ENCODE assay signal across 10 mouse cellular contexts in the genomic region with DNA sequence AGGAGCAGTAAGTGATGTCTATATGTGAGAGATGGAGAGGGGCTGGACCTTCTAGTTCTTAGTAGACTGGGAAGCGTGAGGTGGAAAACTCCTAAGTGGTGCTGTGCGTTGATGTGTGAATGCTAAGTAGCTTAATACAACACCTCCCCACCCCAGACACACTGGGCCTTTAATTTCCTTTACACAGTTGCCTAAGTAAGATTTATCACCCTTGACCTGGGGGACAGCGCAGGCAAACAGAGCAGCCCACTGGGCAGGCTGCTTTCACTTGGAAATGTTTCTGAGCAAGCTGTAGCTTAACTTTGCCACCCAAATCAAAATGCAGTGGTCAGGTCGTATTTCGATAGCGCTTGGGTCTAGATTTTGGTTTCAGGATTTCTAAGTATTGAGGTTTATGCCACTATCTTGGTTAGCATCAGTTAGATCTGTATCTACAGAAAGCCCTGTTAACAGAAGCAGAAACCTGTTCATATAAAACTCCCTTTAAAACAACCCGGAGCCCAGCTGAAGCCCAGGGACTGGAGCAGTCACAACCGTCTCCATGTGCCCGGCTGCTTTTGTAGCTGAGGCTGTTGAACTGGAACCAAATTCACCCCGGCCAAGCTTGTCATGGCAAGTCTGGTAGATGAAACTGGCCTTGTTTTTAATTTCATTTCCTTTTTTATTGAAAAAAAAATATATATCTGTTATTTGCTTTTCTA. TPM values are rescaled to one million over a fixed set of nuclear protein-coding genes. Genes with fewer than 3 reads are reported as not detected.
A peak's percentile ranks its signal among the peaks of the same experiment; 100 is the strongest.
DNase-seq lines count a peak whose midpoint lies in the region; ATAC-seq lines count a peak whose summit lies in the region.
"Had no signal": no experiment of that assay in that cellular context is flagged by ENCODE, and none has a peak within 500 bp of the region (broad histone marks: within the 10 kb centered on the region; RNA-seq: fewer than 3 reads in every experiment).

No protein-coding gene starts in this region.

- peaks cover 29% of the 10 kb centered on the region for H3K4me1 ChIP-seq in kidney, embryonic 15.5 days
- H3K4me1 ChIP-seq in limb, embryonic 12.5 days (replicated peaks) = peaks cover 32% of the 10 kb centered on the region

- WGBS in kidney, embryonic 15.5 days = 21% methylated on average over 10 of the region's 10 CpGs
- 22% methylated on average over 10 of the region's 10 CpGs for WGBS in limb, embryonic 12.5 days

- no peak overlapping the region for H3K4me3 ChIP-seq in kidney, embryonic 15.5 days (replicated peaks)
- H3K4me3 ChIP-seq in limb, embryonic 12.5 days (replicated peaks) = no peak overlapping the region
- H3K4me3 ChIP-seq: hindbrain, embryonic 13.5 days had no signal

- no peak for DNase-seq in kidney, adult 9 months
- peak; percentile 13 to 35 for DNase-seq in urinary bladder, postnatal 36 days (ENCODE audit: low spot score in 2 of 2)
- no peak for DNase-seq in urinary bladder, postnatal 4 days (ENCODE audit: low spot score in 2 of 2)
- peak; percentile 5 for DNase-seq in yolk sac, embryonic 10.5 days (ENCODE audit: low spot score)
- DNase-seq in thymus, postnatal 25 days = no peak
- no peak for DNase-seq in thymus, postnatal 0 days (ENCODE audit: low spot score)
- DNase-seq: liver had no signal

- peaks cover 6% of the 10 kb centered on the region for H3K27me3 ChIP-seq in kidney, embryonic 15.5 days
- H3K27me3 ChIP-seq in limb, embryonic 12.5 days = no peaks in the 10 kb centered on the region
- H3K27me3 ChIP-seq: hindbrain, embryonic 13.5 days had no signal

- ATAC-seq in kidney, embryonic 15.5 days (replicated peaks; ENCODE audit: low FRiP score) = peak; percentile 91
- no peak for ATAC-seq in limb, embryonic 12.5 days (ENCODE audit: insufficient number of reproducible peaks, insufficient read depth, low FRiP score, low TSS enrichment, low read depth)

- peak overlapping the region; percentile 52 for H3K27ac ChIP-seq in kidney, embryonic 15.5 days
- H3K27ac ChIP-seq in limb, embryonic 12.5 days = peak overlapping the region; percentile 79
- H3K27ac ChIP-seq: hindbrain, embryonic 13.5 days had no signal

- peak overlapping the region; percentile 34 for H3K4me2 ChIP-seq in kidney, embryonic 15.5 days
- H3K4me2 ChIP-seq in limb, embryonic 12.5 days = peak overlapping the region; percentile 13
- H3K4me2 ChIP-seq: hindbrain, embryonic 13.5 days had no signal

- no peak overlapping the region for H3K9ac ChIP-seq in kidney, embryonic 15.5 days
- no peak overlapping the region for H3K9ac ChIP-seq in limb, embryonic 12.5 days (replicated peaks)
- H3K9ac ChIP-seq: hindbrain, embryonic 13.5 days had no signal

- H3K36me3 ChIP-seq in kidney, embryonic 15.5 days = no peaks in the 10 kb centered on the region
- H3K36me3 ChIP-seq in limb, embryonic 12.5 days = no peaks in the 10 kb centered on the region
- H3K36me3 ChIP-seq: hindbrain, embryonic 13.5 days had no signal

- H3K9me3 ChIP-seq in kidney, embryonic 15.5 days (replicated peaks) = no peaks in the 10 kb centered on the region
- H3K9me3 ChIP-seq in limb, embryonic 12.5 days = no peaks in the 10 kb centered on the region
- H3K9me3 ChIP-seq: hindbrain, embryonic 13.5 days had no signal

RNA-seq across cellular contexts. Expression of a gene that starts 19.0 kb away (rescaled TPM):
- 8.0 and 8.8 TPM in 2 replicates for polyA plus RNA-seq in kidney, embryonic 15.5 days (2015; fragmentation: Nextera tagmentation; extraction: Ambion mirVana)
- polyA plus RNA-seq in limb, embryonic 12.5 days (2016; fragmentation: Nextera tagmentation; extraction: Ambion mirVana) = 13.3 and 14.5 TPM in 2 replicates
- 3.7 and 4.8 TPM in 2 replicates for polyA plus RNA-seq in thymus, postnatal 0 days (2015; fragmentation: Nextera tagmentation; extraction: Ambion mirVana)

Comparison
In these comparisons a context has a peak if more than half of its experiments do, and no peak if none do; other contexts are left out.
1. DNase-seq: peak in urinary bladder, postnatal 36 days (2 of 2) and yolk sac, embryonic 10.5 days (single experiment); none in kidney, adult 9 months (single experiment), urinary bladder, postnatal 4 days (0 of 2), thymus, postnatal 25 days (single experiment) and thymus, postnatal 0 days (single experiment).